Mouse (Mus musculus): ENCODE results near the gene Mindy4b-ps. TPM values are rescaled to one million over a fixed set of nuclear protein-coding genes. Genes with fewer than 3 reads are reported as not detected.

Gene Mindy4b-ps
- not detected for polyA plus RNA-seq (2014; fragmentation: Illumina TruSeq; extraction: RNeasy Lipid Tissue Mini Kit (QIAGEN cat#74804); ENCODE audit: low read depth, low replicate concordance)

DNA sequence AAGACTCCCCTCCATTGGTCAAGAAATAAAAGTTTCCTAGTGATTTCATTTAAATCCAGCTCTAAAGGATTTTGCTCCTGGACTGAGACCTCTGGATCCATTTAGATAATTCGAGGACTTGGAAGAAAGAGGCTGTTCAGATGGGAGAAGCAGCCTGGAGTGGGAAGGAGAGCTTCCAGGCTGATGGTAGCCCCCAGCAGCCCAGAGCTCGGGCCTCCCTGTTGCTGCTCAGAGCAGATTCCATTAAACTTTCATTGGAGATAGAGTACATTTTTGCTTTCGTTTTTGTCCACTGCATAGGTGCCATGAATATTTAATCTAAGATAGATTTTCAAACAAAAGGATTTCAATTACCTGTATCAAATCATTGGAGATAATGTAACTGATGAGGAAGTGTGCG lies at the start of gene Mindy4b-ps:
Gene Mindy4b-ps, minus strand, starts transcription at position 101 of the 400 bp plus-strand sequence.

Other genes with a start within 250 kb of the Mindy4b-ps start
- gene Selenot, start 245.7 kb downstream of the Mindy4b-ps start, polyA plus RNA-seq (2014; fragmentation: Illumina TruSeq; extraction: RNeasy Lipid Tissue Mini Kit (QIAGEN cat#74804); ENCODE audit: low read depth, low replicate concordance): 750 TPM
- not detected for gene Erich6, start 185.1 kb downstream of the Mindy4b-ps start, polyA plus RNA-seq (2014; fragmentation: Illumina TruSeq; extraction: RNeasy Lipid Tissue Mini Kit (QIAGEN cat#74804); ENCODE audit: low read depth, low replicate concordance)
- gene Siah2, start 129.9 kb downstream of the Mindy4b-ps start, polyA plus RNA-seq (2014; fragmentation: Illumina TruSeq; extraction: RNeasy Lipid Tissue Mini Kit (QIAGEN cat#74804); ENCODE audit: low read depth, low replicate concordance): 9.6 TPM
- not detected for gene Clrn1, start 63.0 kb upstream of the Mindy4b-ps start, polyA plus RNA-seq (2014; fragmentation: Illumina TruSeq; extraction: RNeasy Lipid Tissue Mini Kit (QIAGEN cat#74804); ENCODE audit: low read depth, low replicate concordance)
- gene Med12l, start 183.5 kb upstream of the Mindy4b-ps start, polyA plus RNA-seq (2014; fragmentation: Illumina TruSeq; extraction: RNeasy Lipid Tissue Mini Kit (QIAGEN cat#74804); ENCODE audit: low read depth, low replicate concordance): 8.0 TPM

Data from adrenal gland, adult 10 weeks (tissue).